Mouse (Mus musculus): Measurements from ENCODE around the gene Dhfr.

DNA sequence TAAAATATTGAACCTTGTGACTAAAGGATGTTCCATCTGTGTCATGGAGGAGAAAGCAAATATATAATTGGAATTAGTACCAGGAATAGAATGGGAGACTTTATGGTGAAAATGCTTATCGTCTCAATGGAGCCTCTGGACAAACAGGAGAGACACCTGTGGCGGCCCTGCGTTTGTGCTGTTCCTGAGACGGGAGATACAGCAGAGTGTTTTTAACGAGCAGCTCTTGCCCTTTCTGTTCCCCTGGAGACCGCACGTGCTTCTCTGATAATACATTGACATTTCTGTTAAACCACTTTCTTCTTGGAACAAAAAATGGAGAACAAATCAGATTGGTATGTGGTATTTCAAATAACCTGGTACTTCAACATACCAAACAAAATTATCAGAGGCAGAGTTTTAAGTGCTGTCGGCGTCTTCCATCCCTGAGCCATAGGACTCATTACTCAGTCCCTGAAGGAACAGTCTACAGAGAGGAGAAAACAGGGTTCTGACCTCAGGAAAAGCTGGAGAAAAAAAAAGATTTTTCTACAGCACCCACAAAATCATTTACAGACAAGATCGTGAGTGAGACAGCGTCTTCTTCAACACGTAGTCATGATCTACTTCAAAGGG, 38.6 kb downstream of the Dhfr start:
- TF ChIP-seq POLR2A (IDR thresholded peaks at IDR 0.05; ENCODE audit: borderline replicate concordance, extremely low read depth, insufficient read depth, insufficient read length, poor library complexity, severe bottlenecking): no peak
- TF ChIP-seq CTCF (IDR thresholded peaks at IDR 0.05; ENCODE audit: borderline replicate concordance, extremely low read depth, insufficient read depth, insufficient read length): no peak
